Mouse (Mus musculus) cerebellum, adult 2 months (tissue): ENCODE measurements around the gene Gm21976.

ENCODE experiments used
- CTCF ChIP-seq: fragments of 200-500 bp; IDR thresholded peaks from 2 replicates; pipeline ENCODE4 v1.5.1; 2011; ENCODE audit warnings: low read depth, mild to moderate bottlenecking, control low read depth, low read length, moderate library complexity, borderline replicate concordance; ENCODE audit not compliant: insufficient read depth
- POLR2A ChIP-seq: fragments of 200-500 bp; IDR thresholded peaks from 2 replicates; pipeline ENCODE4 v1.6.1; 2011; ENCODE audit warnings: low read length, control low read depth, borderline replicate concordance; ENCODE audit not compliant: insufficient read depth

GRCm38 (mm10) chr13:98340506-98340905 lies 60.8 kb downstream of the Gm21976 start:
- TF ChIP-seq POLR2A (no peak), CTCF (no peak)
